Mouse (Mus musculus): ENCODE measurements around the gene Clpb. TPM values are rescaled to one million over a fixed set of nuclear protein-coding genes. Genes with fewer than 3 reads are reported as not detected.

The Clpb gene
- polyA plus RNA-seq, 1 experiment from 2014 or later: 29.4 TPM

- Histone ChIP-seq H3K4me2 (replicated peaks; ENCODE audit: low read depth, low read length) (no peak overlapping the region), H3K9me3 (ENCODE audit: control insufficient read depth, low read length) (no peaks in the 10 kb centered on the region), H3K9ac (ENCODE audit: low read depth, low read length) (no peak overlapping the region), H3K27me3 (ENCODE audit: control insufficient read depth, insufficient read depth, low read length) (no peaks in the 10 kb centered on the region), H3K27ac (ENCODE audit: low read depth, low read length) (no peak overlapping the region), H3K4me3 (ENCODE audit: low read depth, low read length) (no peak overlapping the region), H3K36me3 (ENCODE audit: control insufficient read depth, insufficient read depth, low read length) (no peaks in the 10 kb centered on the region), H3K4me1 (replicated peaks; ENCODE audit: control insufficient read depth, insufficient read depth, low read length) (no peaks in the 10 kb centered on the region)
- ATAC-seq (ENCODE audit: low FRiP score) (0 out of 2 replicates have a peak, but pooled peaks have one; percentile 12), DNase-seq (ENCODE audit: low spot score) (peak; percentile 28)
- whole genome bisulfite sequencing: 65% methylated on average over 8 of the region's 8 CpGs
Observed at GRCm38 (mm10) chr7:101772687-101773086, 109.3 kb downstream of the Clpb start.

- Histone ChIP-seq H3K27me3 (ENCODE audit: control insufficient read depth, insufficient read depth, low read length) (no peaks in the 10 kb centered on the region), H3K27ac (ENCODE audit: low read depth, low read length) (no peak overlapping the region), H3K4me2 (replicated peaks; ENCODE audit: low read depth, low read length) (no peak overlapping the region), H3K4me1 (replicated peaks; ENCODE audit: control insufficient read depth, insufficient read depth, low read length) (no peaks in the 10 kb centered on the region), H3K36me3 (ENCODE audit: control insufficient read depth, insufficient read depth, low read length) (no peaks in the 10 kb centered on the region), H3K9me3 (ENCODE audit: control insufficient read depth, low read length) (no peaks in the 10 kb centered on the region), H3K4me3 (ENCODE audit: low read depth, low read length) (no peak overlapping the region), H3K9ac (ENCODE audit: low read depth, low read length) (no peak overlapping the region)
- DNase-seq (ENCODE audit: low spot score): no peak
- ATAC-seq (ENCODE audit: low FRiP score): no peak
- WGBS: 88% methylated on average over 1 of the region's 1 CpGs
Observed at GRCm38 (mm10) chr7:101777053-101777452, 113.6 kb downstream of the Clpb start.

GRCm38 (mm10) chr7:101817861-101818401, 154.5 kb downstream of the Clpb start, which contains the start of gene Phox2a:
TSS of gene Phox2a (plus strand) at chr7:101818313.
- Histone ChIP-seq H3K27me3 (ENCODE audit: control insufficient read depth, insufficient read depth, low read length) (peaks cover 62% of the 10 kb centered on the region), H3K27ac (ENCODE audit: low read depth, low read length) (no peak within 1 kb of the TSS), H3K9ac (ENCODE audit: low read depth, low read length) (peak within 1 kb of the TSS; percentile 7; the same call in 1 of the 2 replicates), H3K4me1 (replicated peaks; ENCODE audit: control insufficient read depth, insufficient read depth, low read length) (peaks cover 5% of the 10 kb centered on the region; the same call in 1 of the 2 replicates), H3K4me3 (ENCODE audit: low read depth, low read length) (peak within 1 kb of the TSS; percentile 31), H3K9me3 (ENCODE audit: control insufficient read depth, low read length) (no peaks in the 10 kb centered on the region), H3K36me3 (ENCODE audit: control insufficient read depth, insufficient read depth, low read length) (no peaks in the 10 kb centered on the region), H3K4me2 (replicated peaks; ENCODE audit: low read depth, low read length) (peak within 1 kb of the TSS; percentile 39)
- DNase-seq (ENCODE audit: low spot score) (peak; percentile 56), ATAC-seq (ENCODE audit: low FRiP score) (peak; percentile 46)
- 0% methylated on average over 21 of the region's 45 CpGs for WGBS

- Histone ChIP-seq H3K4me2 (replicated peaks; ENCODE audit: low read depth, low read length) (peak overlapping the region; percentile 28), H3K4me1 (replicated peaks; ENCODE audit: control insufficient read depth, insufficient read depth, low read length) (peaks cover 5% of the 10 kb centered on the region; the same call in 1 of the 2 replicates), H3K4me3 (ENCODE audit: low read depth, low read length) (peak overlapping the region; percentile 21), H3K27ac (ENCODE audit: low read depth, low read length) (no peak overlapping the region), H3K9ac (ENCODE audit: low read depth, low read length) (no peak overlapping the region), H3K36me3 (ENCODE audit: control insufficient read depth, insufficient read depth, low read length) (no peaks in the 10 kb centered on the region), H3K9me3 (ENCODE audit: control insufficient read depth, low read length) (no peaks in the 10 kb centered on the region), H3K27me3 (ENCODE audit: control insufficient read depth, insufficient read depth, low read length) (peaks cover 68% of the 10 kb centered on the region)
- WGBS: 4% methylated on average over 35 of the region's 35 CpGs
- DNase-seq (ENCODE audit: low spot score) (peak; percentile 36), ATAC-seq (ENCODE audit: low FRiP score) (no peak)
Observed at GRCm38 (mm10) chr7:101820295-101821030, 157.0 kb downstream of the Clpb start.

- Histone ChIP-seq H3K4me2 (replicated peaks; ENCODE audit: low read depth, low read length) (peak overlapping the region; percentile 71), H3K27ac (ENCODE audit: low read depth, low read length) (peak overlapping the region; percentile 25; the same call in 1 of the 2 replicates), H3K36me3 (ENCODE audit: control insufficient read depth, insufficient read depth, low read length) (0 out of 2 replicates have a peak, but pooled peaks cover 3% of the 10 kb centered on the region), H3K9ac (ENCODE audit: low read depth, low read length) (peak overlapping the region; percentile 54), H3K4me3 (ENCODE audit: low read depth, low read length) (peak overlapping the region; percentile 34), H3K4me1 (replicated peaks; ENCODE audit: control insufficient read depth, insufficient read depth, low read length) (peaks cover 5% of the 10 kb centered on the region; the same call in 1 of the 2 replicates), H3K27me3 (ENCODE audit: control insufficient read depth, insufficient read depth, low read length) (peaks cover 65% of the 10 kb centered on the region), H3K9me3 (ENCODE audit: control insufficient read depth, low read length) (no peaks in the 10 kb centered on the region)
- DNase-seq (ENCODE audit: low spot score) (peak; percentile 73), ATAC-seq (ENCODE audit: low FRiP score) (peak; percentile 51)
- under 1% methylated on average over 57 of the region's 71 CpGs for WGBS
Observed at GRCm38 (mm10) chr7:101821571-101822501, 158.4 kb downstream of the Clpb start.

GRCm38 (mm10) chr7:101822836-101823757, 159.7 kb downstream of the Clpb start:
- Histone ChIP-seq H3K27ac (ENCODE audit: low read depth, low read length) (no peak overlapping the region), H3K4me3 (ENCODE audit: low read depth, low read length) (no peak overlapping the region), H3K27me3 (ENCODE audit: control insufficient read depth, insufficient read depth, low read length) (peaks cover 53% of the 10 kb centered on the region), H3K36me3 (ENCODE audit: control insufficient read depth, insufficient read depth, low read length) (peaks cover 6% of the 10 kb centered on the region; the same call in 1 of the 2 replicates), H3K4me2 (replicated peaks; ENCODE audit: low read depth, low read length) (no peak overlapping the region), H3K9ac (ENCODE audit: low read depth, low read length) (no peak overlapping the region), H3K4me1 (replicated peaks; ENCODE audit: control insufficient read depth, insufficient read depth, low read length) (peaks cover 3% of the 10 kb centered on the region; the same call in 1 of the 2 replicates), H3K9me3 (ENCODE audit: control insufficient read depth, low read length) (no peaks in the 10 kb centered on the region)
- DNase-seq (ENCODE audit: low spot score) (peak; percentile 51), ATAC-seq (ENCODE audit: low FRiP score) (peak; percentile 36; the same call in 1 of the 2 replicates)
- WGBS: 24% methylated on average over 32 of the region's 32 CpGs

GRCm38 (mm10) chr7:101823758-101824630, 160.6 kb downstream of the Clpb start:
- WGBS: 81% methylated on average over 18 of the region's 18 CpGs
- Histone ChIP-seq H3K4me2 (replicated peaks; ENCODE audit: low read depth, low read length) (no peak overlapping the region), H3K36me3 (ENCODE audit: control insufficient read depth, insufficient read depth, low read length) (peaks cover 9% of the 10 kb centered on the region; the same call in 1 of the 2 replicates), H3K9me3 (ENCODE audit: control insufficient read depth, low read length) (no peaks in the 10 kb centered on the region), H3K4me1 (replicated peaks; ENCODE audit: control insufficient read depth, insufficient read depth, low read length) (0 out of 2 replicates have a peak, but pooled peaks cover 3% of the 10 kb centered on the region), H3K9ac (ENCODE audit: low read depth, low read length) (no peak overlapping the region), H3K4me3 (ENCODE audit: low read depth, low read length) (no peak overlapping the region), H3K27ac (ENCODE audit: low read depth, low read length) (no peak overlapping the region), H3K27me3 (ENCODE audit: control insufficient read depth, insufficient read depth, low read length) (peaks cover 44% of the 10 kb centered on the region)
- DNase-seq (ENCODE audit: low spot score) (no peak), ATAC-seq (ENCODE audit: low FRiP score) (0 out of 2 replicates have a peak, but pooled peaks have one; percentile 3)

Data from hindbrain, embryonic 11.5 days (tissue).